Mouse (Mus musculus) gastrocnemius, adult 2 months (tissue): Measurements from ENCODE around the gene Galnt7. TPM values are rescaled to one million over a fixed set of nuclear protein-coding genes. Genes with fewer than 3 reads are reported as not detected.
"Not testable (repeated sequence)": the region's sequence is repeated elsewhere in the genome, so short reads cannot be mapped to it uniquely, and the experiment has no call there.

Source experiments
- DNase-seq: peaks from one replicate; pipeline ENCODE4 v3.0.0; 2022
- H3K27ac ChIP-seq: fragments of 200-600 bp; 2 replicates; pipeline ENCODE4 v1.8.1; 2022; ENCODE audit warnings: mild to moderate bottlenecking
- H3K4me3 ChIP-seq: fragments of 200-600 bp; 2 replicates; pipeline ENCODE4 v1.8.1; 2022; ENCODE audit warnings: mild to moderate bottlenecking, moderate library complexity
- CTCF ChIP-seq: fragments of 200-600 bp; IDR thresholded peaks from 2 replicates; pipeline ENCODE4 v1.8.1; 2022; ENCODE audit warnings: antibody characterized with exemption, mild to moderate bottlenecking, moderate library complexity
- intact Hi-C: fragments of 180-260 bp; cut with DNase I; formaldehyde crosslinking; loops from one replicate; pipeline ENCODE4 v1.15.1; 2025
- total RNA-seq, 2 experiments: library from RNA; stranded (reverse); gene quantifications; 2 replicates each; pipeline ENCODE4 v1.2.3; 2021

Galnt7 gene
- total RNA-seq, 2 experiments from 2014 or later: 2.5 to 3.0 TPM

DNA sequence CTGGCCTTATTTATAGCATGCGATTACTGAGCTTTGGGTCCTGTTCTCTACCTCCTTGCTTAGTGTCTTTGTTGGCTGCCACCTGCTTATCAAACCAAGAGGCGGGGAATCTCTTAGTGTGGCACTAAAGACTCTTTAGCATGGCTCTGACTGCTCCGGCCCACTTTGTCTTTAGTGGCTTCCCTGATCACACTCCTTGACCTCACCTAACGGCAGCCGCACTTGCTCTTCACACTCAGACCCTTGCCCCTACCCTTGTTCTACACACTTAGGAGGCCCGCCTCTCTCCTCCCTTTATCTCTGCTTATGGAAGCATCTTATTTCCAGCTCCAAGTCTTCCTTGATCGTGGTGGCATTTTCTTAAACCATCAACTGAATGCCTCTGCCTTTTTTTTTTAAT, 114.2 kb downstream of the Galnt7 start:
- intact Hi-C loops: no loop called here
- TF ChIP-seq CTCF: no peak
- no peak overlapping the region for H3K4me3 ChIP-seq
- H3K27ac ChIP-seq: no peak overlapping the region
- DNase-seq: no peak

DNA sequence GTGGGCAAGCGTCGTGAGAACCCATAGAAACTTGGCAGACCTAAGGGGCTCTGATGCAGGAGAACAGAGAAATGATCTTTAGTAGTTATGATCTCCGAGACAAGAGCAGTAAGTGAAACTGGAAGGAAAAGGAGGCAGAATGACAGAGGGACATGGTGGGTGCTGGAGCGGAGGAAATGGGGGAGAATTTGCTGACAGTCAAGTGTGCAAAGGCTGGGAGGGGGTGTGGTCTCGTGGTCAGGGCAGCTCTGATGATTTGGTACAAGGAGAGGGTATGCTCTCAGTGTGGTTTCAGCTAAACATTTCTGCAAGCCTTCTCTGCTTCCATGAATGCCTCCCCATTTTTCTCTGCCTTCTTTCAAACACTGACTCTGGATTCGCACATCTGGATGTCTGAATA, 116.7 kb downstream of the Galnt7 start:
- no peak for DNase-seq
- intact Hi-C loops: no loop called here
- no peak overlapping the region for H3K27ac ChIP-seq
- TF ChIP-seq CTCF: no peak
- H3K4me3 ChIP-seq: no peak overlapping the region

DNA sequence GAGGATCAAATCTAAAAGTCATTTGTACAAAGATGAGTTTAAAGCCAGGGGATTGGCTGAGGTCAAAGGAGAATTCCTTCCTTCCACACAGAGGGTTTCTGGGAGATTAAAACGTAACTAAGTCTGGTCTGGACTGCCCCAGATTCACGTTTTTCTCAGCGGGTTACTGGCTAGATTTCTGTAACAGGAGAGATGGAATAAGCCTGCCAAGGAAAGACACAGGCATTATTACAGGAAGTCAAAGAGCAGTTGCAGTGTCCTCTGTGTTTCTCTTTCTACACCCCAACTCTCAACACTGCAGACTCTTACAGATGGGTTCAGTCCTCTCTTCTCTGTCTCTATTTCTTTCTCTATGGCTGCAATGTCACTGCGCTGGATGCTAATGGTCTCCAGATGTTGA, 118.3 kb downstream of the Galnt7 start:
- intact Hi-C loops: no loop called here
- no peak for DNase-seq
- TF ChIP-seq CTCF: no peak
- Histone ChIP-seq H3K27ac (no peak overlapping the region), H3K4me3 (no peak overlapping the region)

DNA sequence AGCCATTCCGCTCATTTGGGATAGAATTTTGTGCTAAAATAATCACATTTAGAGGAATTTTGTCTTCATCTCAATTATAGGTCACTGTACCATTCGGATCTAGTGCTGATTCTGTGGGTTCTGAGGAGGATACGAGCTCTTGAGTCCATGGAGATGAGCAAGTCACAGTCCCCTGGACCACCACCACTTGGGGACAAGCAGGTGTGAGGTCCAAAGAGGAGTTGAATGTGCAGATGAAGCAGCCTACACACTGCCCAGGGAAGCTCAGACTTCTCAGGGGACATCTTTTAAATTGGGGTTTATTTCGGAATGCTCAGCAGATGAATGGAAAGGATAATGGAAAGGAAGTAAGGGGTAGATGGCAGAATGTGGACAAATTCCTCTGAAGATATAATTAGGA, 119.7 kb downstream of the Galnt7 start:
- Histone ChIP-seq H3K27ac (no peak overlapping the region), H3K4me3 (no peak overlapping the region)
- no peak for DNase-seq
- intact Hi-C loops: no loop called here
- TF ChIP-seq CTCF: no peak

DNA sequence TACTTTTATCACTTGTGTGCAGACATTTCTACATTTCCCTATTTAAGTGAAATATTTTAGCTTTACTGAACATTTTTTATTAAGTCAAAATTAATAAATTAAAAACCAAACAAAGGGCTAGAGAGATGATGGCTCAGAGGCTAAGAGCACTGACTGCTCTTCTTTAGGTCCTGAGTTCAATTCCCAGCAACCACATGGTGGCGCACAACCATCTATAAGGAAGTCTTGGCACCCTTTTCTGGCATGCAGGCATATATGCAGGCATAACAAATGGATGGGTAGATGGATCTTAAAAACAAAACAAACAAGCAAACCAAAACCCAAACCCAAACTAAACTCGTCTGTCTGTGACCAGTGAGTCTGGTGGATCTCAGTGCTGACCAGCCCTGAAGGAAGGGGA, 120.6 kb downstream of the Galnt7 start:
- DNase-seq: no peak
- intact Hi-C loops: no loop called here
- H3K27ac ChIP-seq: no peak overlapping the region
- H3K4me3 ChIP-seq: no peak overlapping the region
- peak; percentile 6; the same call in 1 of the 2 replicates for TF ChIP-seq CTCF

DNA sequence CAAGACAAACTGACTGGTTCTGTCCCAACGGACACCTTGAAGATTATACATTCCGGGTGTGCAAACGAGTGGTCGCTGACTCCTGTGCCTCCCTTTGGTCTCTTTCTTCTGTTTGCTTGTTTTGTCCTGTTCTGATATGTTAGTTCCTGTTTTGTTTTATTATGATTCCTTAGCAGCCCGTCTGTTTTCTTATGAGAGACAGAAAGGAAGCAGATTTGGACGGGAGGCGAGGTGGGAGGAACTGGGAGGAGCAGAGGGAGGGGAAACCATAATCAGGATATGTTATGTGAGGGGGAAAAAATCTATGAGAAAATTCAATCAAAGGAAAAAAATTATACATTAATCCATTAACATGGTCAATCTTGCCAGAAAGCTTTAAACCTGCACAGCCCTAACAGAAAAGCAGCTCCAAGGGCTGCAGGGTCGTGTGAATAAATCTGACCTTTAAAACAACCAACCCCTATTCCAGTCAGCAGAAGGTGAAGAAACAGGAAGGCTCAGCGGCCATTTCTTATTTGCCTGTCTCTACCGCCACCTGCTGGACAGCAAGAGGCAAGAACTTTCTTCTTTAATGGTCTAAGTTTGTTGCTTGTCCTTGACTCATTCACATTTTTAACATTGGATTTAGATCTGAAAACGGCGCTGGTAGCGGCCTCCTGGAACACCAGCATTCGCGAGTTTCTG, 122.0 kb downstream of the Galnt7 start:
- intact Hi-C loops: loop anchor here (1.0 kb wide), 1 partner anchor 102 kb away; no protein-coding TSS in a partner anchor
- Histone ChIP-seq H3K4me3 (peak overlapping the region; percentile 60), H3K27ac (peak overlapping the region; percentile 70)
- peak; percentile 81 for DNase-seq
- TF ChIP-seq CTCF: peak; percentile 86

DNA sequence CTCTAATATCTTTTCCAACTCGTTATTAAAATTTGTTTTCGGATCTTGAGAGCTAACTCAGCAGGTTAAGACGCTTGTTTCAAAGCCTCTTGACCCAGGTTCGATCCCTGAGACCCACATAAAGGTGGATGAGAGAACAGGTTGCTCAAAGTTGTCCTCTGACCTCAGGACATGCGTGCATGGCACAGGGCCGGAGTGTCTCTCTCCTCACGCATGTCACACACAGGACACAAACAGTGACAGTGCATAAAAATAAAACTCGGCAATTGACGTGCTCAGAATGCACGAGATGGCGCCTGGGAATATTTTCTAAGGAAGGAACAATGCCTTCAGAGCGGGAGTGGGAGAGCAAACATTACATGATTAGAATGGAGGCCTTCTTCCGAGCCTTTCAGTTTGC, 122.6 kb downstream of the Galnt7 start:
- peak overlapping the region; percentile 60 for H3K4me3 ChIP-seq
- H3K27ac ChIP-seq: peak overlapping the region; percentile 70
- no peak for TF ChIP-seq CTCF
- intact Hi-C loops: no loop called here
- DNase-seq: no peak

DNA sequence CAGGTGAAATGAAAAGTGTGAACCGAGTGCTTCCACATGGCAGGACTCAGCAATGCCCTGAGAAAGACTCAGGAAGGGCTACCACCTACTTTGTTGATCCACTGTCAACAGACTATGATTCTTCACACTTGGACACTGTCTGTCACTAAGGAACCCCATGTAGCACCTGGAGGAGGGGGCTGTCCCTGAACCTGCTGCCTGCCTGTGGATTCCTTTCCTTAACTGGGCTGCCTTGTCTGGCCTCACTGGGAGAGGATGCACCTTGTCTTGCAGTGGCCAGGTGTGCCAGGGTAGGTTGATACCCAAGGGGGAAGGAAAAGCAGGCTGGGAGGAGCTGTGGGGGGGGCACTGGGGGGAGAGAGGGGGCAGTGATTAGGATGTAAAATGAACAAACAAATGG, 124.8 kb downstream of the Galnt7 start:
- no peak for TF ChIP-seq CTCF
- no peak overlapping the region for H3K4me3 ChIP-seq
- intact Hi-C loops: loop anchor here (5.0 kb wide), 1 partner anchor 41 kb away; the partner anchor contains the start of gene Sap30
- DNase-seq: no peak
- no peak overlapping the region for H3K27ac ChIP-seq

DNA sequence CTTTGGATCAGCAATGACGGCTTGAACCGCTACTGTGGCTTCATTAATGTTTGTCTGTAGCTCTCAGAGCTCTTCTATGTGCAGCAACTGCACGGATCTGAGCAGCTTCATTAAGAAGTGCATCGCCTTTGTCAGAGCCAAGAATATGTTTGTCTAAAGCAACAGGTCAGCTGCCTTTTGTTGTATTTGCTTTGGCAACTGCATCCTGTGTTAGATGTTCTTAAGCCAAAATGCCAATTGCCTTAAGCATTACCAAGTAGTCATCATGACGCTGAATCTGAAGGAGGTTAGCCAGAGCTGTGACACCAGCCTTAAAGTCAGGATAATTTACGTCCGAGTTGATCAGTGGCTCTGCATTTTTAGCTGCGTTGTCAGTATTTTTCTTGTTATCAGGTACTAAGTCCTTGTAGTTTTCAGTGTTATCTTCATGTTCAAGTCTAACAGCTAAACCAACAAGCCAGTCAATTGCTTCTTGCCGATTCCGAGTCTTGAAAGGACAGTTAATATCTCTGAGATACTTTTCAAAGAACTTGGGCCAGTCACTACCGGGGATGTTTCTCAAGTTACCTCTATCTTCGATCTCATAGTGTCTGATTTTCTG, 132.5 kb downstream of the Galnt7 start:
- no peak for TF ChIP-seq CTCF
- intact Hi-C loops: no loop called here
- DNase-seq: no peak

DNA sequence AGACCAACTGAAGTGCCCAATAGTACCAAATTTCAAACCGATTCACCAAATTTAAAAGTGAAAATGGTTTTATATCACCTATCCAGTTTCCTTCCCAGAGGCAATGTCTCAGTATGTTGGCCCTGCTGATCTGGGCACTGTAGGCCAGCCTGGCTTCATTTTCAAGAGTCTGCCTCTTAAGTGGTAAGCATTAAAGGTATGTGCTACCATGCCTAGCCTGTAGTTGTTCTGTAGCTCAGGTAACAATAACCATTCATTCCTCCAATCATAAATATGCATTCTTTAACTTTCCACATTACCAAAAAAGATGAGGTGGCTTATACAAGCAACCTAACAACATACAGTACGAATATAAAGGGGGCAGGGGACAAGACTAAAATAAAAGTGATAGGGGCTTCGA, 135.1 kb downstream of the Galnt7 start:
- Histone ChIP-seq H3K27ac (no peak overlapping the region), H3K4me3 (no peak overlapping the region)
- intact Hi-C loops: no loop called here
- no peak for DNase-seq
- no peak for TF ChIP-seq CTCF

More for the DNA sequence above, 132.5 kb downstream of the Galnt7 start:
- Histone ChIP-seq H3K27ac (no peak overlapping the region), H3K4me3 (no peak overlapping the region)

DNA sequence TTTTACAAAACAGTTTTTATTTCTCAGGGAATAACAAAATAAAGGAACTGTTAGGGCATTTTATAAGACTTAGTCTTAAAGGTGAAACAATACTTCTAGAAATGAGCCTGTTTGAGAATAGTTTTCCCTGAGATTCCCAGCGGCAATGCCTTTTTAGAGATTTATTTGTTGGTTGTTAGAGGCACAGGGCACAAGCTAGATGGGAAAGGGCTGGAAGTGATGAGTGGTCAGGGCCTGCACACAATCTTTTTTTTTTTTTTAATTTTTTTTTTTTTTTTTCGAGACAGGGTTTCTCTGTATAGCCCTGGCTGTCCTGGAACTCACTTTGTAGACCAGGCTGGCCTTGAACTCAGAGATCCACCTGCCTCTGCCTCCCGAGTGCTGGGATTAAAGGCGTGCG, 136.1 kb downstream of the Galnt7 start:
- H3K27ac ChIP-seq, intact Hi-C loops, H3K4me3 ChIP-seq, DNase-seq: not testable (repeated sequence)

DNA sequence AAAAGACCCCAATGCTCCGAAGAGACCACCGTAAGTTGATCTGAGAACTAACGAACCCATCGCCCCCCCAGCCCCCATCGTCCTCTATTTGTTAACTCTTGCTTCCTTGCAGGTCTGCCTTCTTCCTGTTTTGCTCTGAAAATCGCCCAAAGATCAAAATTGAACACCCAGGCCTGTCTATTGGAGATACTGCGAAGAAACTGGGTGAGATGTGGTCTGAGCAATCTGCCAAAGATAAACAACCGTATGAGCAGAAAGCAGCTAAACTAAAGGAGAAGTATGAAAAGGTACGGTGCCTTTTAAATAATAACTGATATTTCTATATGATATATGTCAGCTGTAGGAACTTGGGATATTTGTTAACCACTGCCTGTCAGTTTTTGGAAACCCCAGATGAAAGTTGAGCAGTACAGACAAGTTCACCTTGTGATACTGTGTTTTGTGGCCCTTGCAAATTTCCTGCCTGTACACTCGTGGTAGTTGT, 139.6 kb downstream of the Galnt7 start:
- DNase-seq, intact Hi-C loops, H3K27ac ChIP-seq: not testable (repeated sequence)
- H3K4me3 ChIP-seq: peak overlapping the region; percentile 100

DNA sequence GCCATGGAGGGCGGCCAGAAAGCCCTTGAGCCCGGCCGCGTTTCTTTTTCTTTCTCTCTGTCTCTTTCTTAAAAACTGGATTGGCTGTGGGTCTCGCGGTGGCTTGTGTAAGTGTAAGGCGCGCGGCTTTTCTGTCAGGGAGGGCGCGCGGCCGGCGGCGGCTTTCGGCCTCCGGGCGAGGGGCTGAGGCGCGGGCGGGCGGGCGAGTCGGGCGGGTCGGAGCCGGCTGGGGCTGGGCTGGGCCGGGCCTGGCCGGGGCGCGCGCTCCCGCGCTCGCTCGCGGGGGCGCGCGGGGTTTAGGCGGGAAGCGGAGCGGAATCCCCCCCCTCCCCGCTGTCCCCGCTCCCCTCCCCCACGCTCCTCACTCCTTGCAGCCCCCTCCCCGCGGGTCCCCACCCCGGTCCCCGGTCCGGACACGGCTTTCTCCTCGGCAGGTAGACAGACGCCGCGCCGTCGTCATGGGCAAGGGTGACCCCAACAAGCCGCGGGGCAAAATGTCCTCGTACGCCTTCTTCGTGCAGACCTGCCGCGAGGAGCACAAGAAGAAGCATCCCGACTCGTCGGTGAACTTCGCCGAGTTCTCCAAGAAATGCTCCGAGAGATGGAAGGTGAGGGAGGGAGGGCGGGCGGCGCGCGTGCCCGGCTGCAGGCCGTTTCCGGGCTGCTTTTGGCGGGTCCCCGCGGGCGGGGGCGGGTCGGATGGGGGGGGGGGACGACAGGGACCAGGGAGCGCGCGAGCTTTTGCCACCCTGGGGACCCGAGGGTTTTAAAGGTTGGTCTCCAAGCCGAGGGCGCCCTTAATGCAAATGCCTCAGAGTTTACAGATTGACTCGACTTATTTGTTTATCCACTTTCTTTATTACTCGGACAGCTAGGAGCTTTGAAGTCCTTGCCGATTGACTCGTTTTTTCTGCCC, 140.4 kb downstream of the Galnt7 start:
- intact Hi-C loops: no loop called here
- no peak for TF ChIP-seq CTCF
- peak overlapping the region; percentile 100 for H3K4me3 ChIP-seq
- peak; percentile 46 for DNase-seq
- H3K27ac ChIP-seq: peak overlapping the region; percentile 95
